Mouse (Mus musculus) CH12.LX (cell line): ENCODE measurements around the gene Tbck.

Experiments
- BHLHE40 ChIP-seq: IDR thresholded peaks from 2 replicates; pipeline ENCODE4 v1.6.1; 2011; ENCODE audit warnings: mild to moderate bottlenecking, low read depth, low read length, improper control_type of control experiment
- CHD1 ChIP-seq: IDR thresholded peaks from 2 replicates; pipeline ENCODE4 v1.6.1; 2012; ENCODE audit warnings: low read depth, low read length, improper control_type of control experiment, inconsistent platforms
- CTCF ChIP-seq, 2 experiments: IDR thresholded peaks in 1 of 2; conservative IDR thresholded peaks in 1 of 2; 2 replicates each; pipeline ENCODE4 v1.5.1; 2011 to 2012; ENCODE audit warnings: low read depth in 2 of 2, low read length in 2 of 2, improper control_type of control experiment in 1 of 2, inconsistent platforms in 1 of 2, mild to moderate bottlenecking in 1 of 2, moderate library complexity in 1 of 2
- E2F4 ChIP-seq: IDR thresholded peaks from 2 replicates; pipeline ENCODE4 v1.6.1; 2011; ENCODE audit warnings: low read depth, low read length, improper control_type of control experiment; ENCODE audit not compliant: insufficient replicate concordance
- GABPA ChIP-seq: IDR thresholded peaks from 2 replicates; pipeline ENCODE4 v1.6.1; 2012; ENCODE audit warnings: low read depth, low read length, improper control_type of control experiment, inconsistent platforms; ENCODE audit not compliant: insufficient replicate concordance
- HCFC1 ChIP-seq: IDR thresholded peaks from 2 replicates; pipeline ENCODE4 v1.6.1; 2012; ENCODE audit warnings: low read depth, mild to moderate bottlenecking, inconsistent platforms, low read length, improper control_type of control experiment
- JUND ChIP-seq: conservative IDR thresholded peaks from 2 replicates; pipeline ENCODE4 v1.6.1; 2011; ENCODE audit warnings: low read depth, low read length, improper control_type of control experiment
- MAX ChIP-seq: IDR thresholded peaks from 2 replicates; pipeline ENCODE4 v1.6.1; 2011; ENCODE audit warnings: low read length, improper control_type of control experiment
- NELFE ChIP-seq: IDR thresholded peaks from 2 replicates; pipeline ENCODE4 v1.6.1; 2011; ENCODE audit warnings: low read depth, low read length, improper control_type of control experiment
- POLR2A ChIP-seq: IDR thresholded peaks from 2 replicates; pipeline ENCODE4 v1.6.1; 2011; ENCODE audit warnings: low read depth, mild to moderate bottlenecking, improper control_type of control experiment, low read length
- TCF12 ChIP-seq: IDR thresholded peaks from 2 replicates; pipeline ENCODE4 v1.6.1; 2014; ENCODE audit warnings: low read depth, mild to moderate bottlenecking, inconsistent platforms, low read length, improper control_type of control experiment
- USF1 ChIP-seq: IDR thresholded peaks from 2 replicates; pipeline ENCODE4 v1.6.1; 2014; ENCODE audit warnings: low read depth, mild to moderate bottlenecking, inconsistent platforms, low read length, improper control_type of control experiment
- ZNF384 ChIP-seq: IDR thresholded peaks from 2 replicates; pipeline ENCODE4 v1.6.1; 2012; ENCODE audit warnings: low read depth, low read length, improper control_type of control experiment, inconsistent platforms

DNA sequence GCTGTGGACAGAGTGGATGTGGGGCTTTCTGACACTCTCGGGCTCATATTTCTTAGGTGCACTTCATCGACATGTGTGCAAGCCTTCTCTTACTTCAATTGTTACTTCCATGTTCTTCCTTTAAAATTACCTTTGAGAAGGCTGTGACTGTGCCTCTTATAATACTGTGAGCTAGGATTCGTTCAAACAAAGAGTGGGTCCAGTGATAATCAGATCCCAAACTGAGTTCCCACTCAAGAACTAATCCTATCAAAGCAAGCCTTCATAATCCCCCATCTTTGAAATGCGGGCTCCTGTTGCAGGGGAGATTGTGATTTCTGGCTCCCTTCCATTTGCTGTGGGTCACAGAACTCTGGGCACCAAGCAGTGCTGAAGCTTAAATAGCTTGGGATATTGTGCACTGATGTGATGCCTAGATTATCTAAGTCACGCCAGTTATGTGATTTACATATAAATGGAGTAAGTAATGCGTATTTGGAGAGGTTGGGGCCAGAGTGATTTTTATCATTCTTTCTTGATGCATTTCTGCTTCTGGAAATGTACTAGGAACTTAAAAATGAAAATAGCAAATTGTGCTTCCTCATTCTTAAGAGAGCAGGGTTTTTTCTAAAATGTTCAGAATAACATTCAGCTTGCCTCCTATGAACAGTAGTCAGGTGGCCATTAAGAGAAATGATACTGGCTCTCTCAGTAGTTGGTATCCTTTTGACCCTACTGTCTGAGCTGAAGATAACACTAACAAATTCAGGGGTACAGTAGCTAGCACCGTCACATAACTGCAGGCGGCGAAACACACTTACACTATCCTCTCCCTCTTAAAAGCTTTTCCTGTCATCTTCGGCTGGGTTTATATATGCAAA is 60.6 kb downstream of the Tbck start:
- no peak for TF ChIP-seq GABPA
- TF ChIP-seq CTCF (conservative IDR thresholded peaks at IDR 0.05 in 1 of 2, IDR thresholded peaks at IDR 0.05 in 1 of 2; ENCODE audit: low read depth in 2 of 2, low read length in 2 of 2): no peak
- no peak for TF ChIP-seq MAX
- no peak for TF ChIP-seq BHLHE40
- TF ChIP-seq POLR2A: no peak
- TF ChIP-seq CHD1: no peak
- no peak for TF ChIP-seq ZNF384
- TF ChIP-seq E2F4: no peak
- no peak for TF ChIP-seq USF1
- no peak for TF ChIP-seq JUND
- no peak for TF ChIP-seq TCF12
- TF ChIP-seq NELFE: no peak
- TF ChIP-seq HCFC1: no peak
